Mouse (Mus musculus) embryonic fibroblast, embryonic 13.5 days (primary cell): ENCODE data around the gene Upf1.

Source experiments
- CTCF ChIP-seq: IDR thresholded peaks from 2 replicates; pipeline ENCODE4 v1.5.1; 2011; ENCODE audit warnings: mild to moderate bottlenecking, control low read depth, low read length, moderate library complexity, borderline replicate concordance; ENCODE audit not compliant: insufficient read depth
- POLR2A ChIP-seq: IDR thresholded peaks from 2 replicates; pipeline ENCODE4 v1.6.1; 2011; ENCODE audit warnings: low read depth, mild to moderate bottlenecking, control low read depth, low read length, moderate library complexity

DNA sequence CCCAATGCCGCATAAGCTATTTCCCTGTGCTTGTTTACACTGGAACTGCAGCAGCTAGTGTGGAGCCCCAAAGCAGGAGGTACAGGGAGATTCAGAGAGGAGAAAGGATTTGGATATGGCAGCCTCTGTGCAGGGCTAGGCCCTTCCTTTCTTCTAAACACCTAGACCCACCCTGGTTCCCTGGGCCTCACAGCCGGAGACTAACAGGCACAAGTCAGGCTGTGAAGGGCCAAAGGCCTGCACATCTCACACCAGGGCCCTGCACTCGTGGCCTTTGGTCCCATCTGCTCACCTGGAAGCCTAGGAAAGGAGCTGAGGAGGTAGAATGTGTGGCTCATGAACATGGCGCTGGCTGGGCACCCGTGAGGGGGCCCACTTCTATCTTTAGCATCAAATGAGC, 43.1 kb upstream of the Upf1 start:
- TF ChIP-seq CTCF (no peak), POLR2A (no peak)
